Mouse (Mus musculus): ENCODE data around the gene Cttnbp2. TPM values are rescaled to one million over a fixed set of nuclear protein-coding genes. Genes with fewer than 3 reads are reported as not detected.
"Not testable (repeated sequence)": the region's sequence is repeated elsewhere in the genome, so short reads cannot be mapped to it uniquely, and the experiment has no call there.

The Cttnbp2 gene
- polyA plus RNA-seq, 1 experiment from 2014 or later = 6.3 TPM

DNA sequence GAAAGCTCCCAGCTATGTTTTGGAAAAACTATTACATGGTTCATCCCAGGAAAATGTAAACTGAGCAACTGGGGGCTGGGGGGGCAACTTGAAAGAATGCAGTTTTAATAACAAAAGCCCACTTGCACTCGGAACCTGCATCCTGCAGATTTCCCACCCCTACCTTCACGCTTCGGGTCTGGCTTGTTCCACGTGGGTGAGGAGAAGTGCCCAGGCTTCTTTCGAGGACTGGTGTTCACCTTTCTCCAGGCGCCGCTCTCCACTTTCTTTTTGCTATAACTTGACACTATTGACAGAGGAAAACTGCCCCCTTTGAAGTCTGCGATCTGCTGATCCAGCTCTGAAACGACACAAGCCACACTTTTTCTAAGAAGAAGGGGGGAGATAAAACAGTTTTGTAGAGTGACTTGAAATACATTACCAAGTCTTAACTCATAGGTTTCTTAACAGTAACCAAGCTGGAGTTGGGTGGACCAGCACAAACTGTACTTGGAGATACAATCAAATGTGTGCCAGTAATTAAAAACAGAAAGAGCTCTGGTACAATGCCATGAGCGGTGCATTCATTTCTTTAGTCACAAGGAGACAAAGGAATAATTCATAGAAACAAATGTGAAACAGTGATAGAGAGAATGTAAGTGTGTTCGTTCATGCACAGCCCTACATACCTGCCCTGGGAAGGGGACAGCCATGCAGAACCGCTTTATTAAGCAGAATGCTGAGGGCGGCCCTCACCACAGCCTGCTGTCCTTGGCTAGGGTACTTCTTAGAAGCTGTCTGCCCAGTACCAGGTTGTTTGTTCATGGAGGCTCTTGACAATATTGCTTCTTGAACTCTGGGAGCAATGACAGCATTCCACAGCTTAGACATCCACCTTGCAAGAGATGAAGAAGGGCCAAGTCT is 134.1 kb downstream of the Cttnbp2 start:
- Histone ChIP-seq H3K36me3 (ENCODE audit: control insufficient read depth, insufficient read depth) (no peaks in the 10 kb centered on the region), H3K4me3 (ENCODE audit: low read depth, low read length) (no peak overlapping the region), H3K4me2 (replicated peaks; ENCODE audit: low read depth) (no peak overlapping the region), H3K9me3 (ENCODE audit: control insufficient read depth) (no peaks in the 10 kb centered on the region), H3K27me3 (replicated peaks; ENCODE audit: control insufficient read depth, insufficient read depth, low read length) (no peaks in the 10 kb centered on the region), H3K27ac (ENCODE audit: low read depth, low read length) (no peak overlapping the region), H3K9ac (ENCODE audit: low read depth, low read length) (no peak overlapping the region), H3K4me1 (replicated peaks; ENCODE audit: control insufficient read depth, insufficient read depth, low read length) (no peaks in the 10 kb centered on the region)
- 81% methylated on average over 13 of the region's 13 CpGs for WGBS
- ATAC-seq = no peak
- no peak for TF ChIP-seq CTCF (IDR thresholded peaks at IDR 0.05; ENCODE audit: low read depth)

DNA sequence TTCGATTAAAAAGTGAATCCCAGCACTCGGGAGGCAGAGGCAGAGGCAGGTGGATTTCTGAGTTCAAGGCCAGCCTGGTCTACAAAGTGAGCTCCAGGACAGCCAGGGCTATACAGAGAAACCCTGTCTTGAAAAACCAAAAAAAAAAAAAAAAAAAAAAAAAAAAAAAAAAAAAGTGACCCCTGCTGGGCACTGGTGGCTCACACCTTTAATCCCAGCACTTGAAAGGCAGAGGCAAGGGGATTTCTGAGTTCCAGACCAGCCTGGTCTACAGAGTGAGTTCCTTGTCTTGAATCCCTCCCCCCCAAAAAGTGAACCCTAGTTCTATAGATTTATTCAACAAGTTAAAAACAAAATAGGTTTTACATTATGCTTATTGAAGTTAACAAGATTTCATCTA is 136.9 kb downstream of the Cttnbp2 start:
- 83% methylated on average over 2 of the region's 2 CpGs for WGBS
- not testable (repeated sequence) for H3K27me3 ChIP-seq (replicated peaks; ENCODE audit: control insufficient read depth, insufficient read depth, low read length); ATAC-seq; H3K36me3 ChIP-seq (ENCODE audit: control insufficient read depth, insufficient read depth); H3K9me3 ChIP-seq (ENCODE audit: control insufficient read depth); H3K4me1 ChIP-seq (replicated peaks; ENCODE audit: control insufficient read depth, insufficient read depth, low read length); H3K4me3 ChIP-seq (ENCODE audit: low read depth, low read length); H3K4me2 ChIP-seq (replicated peaks; ENCODE audit: low read depth); H3K9ac ChIP-seq (ENCODE audit: low read depth, low read length); H3K27ac ChIP-seq (ENCODE audit: low read depth, low read length)

GRCm38 (mm10) chr6:18374744-18375143 is 139.9 kb downstream of the Cttnbp2 start:
- Histone ChIP-seq H3K9ac (ENCODE audit: low read depth, low read length) (no peak overlapping the region), H3K4me3 (ENCODE audit: low read depth, low read length) (no peak overlapping the region), H3K27ac (ENCODE audit: low read depth, low read length) (no peak overlapping the region), H3K27me3 (replicated peaks; ENCODE audit: control insufficient read depth, insufficient read depth, low read length) (no peaks in the 10 kb centered on the region), H3K4me2 (replicated peaks; ENCODE audit: low read depth) (no peak overlapping the region), H3K36me3 (ENCODE audit: control insufficient read depth, insufficient read depth) (no peaks in the 10 kb centered on the region), H3K9me3 (ENCODE audit: control insufficient read depth) (no peaks in the 10 kb centered on the region), H3K4me1 (replicated peaks; ENCODE audit: control insufficient read depth, insufficient read depth, low read length) (no peaks in the 10 kb centered on the region)
- no peak for TF ChIP-seq CTCF (IDR thresholded peaks at IDR 0.05; ENCODE audit: low read depth)
- no peak for ATAC-seq
- WGBS = 62% methylated on average over 4 of the region's 4 CpGs

GRCm38 (mm10) chr6:18373652-18374051 is 141.0 kb downstream of the Cttnbp2 start:
- no peaks in the 10 kb centered on the region for H3K27me3 ChIP-seq (replicated peaks; ENCODE audit: control insufficient read depth, insufficient read depth, low read length)
- no peak for TF ChIP-seq CTCF (IDR thresholded peaks at IDR 0.05; ENCODE audit: low read depth)
- 83% methylated on average over 1 of the region's 1 CpGs for WGBS
- H3K36me3 ChIP-seq (ENCODE audit: control insufficient read depth, insufficient read depth) = no peaks in the 10 kb centered on the region
- H3K27ac ChIP-seq (ENCODE audit: low read depth, low read length) = no peak overlapping the region
- no peak overlapping the region for H3K4me3 ChIP-seq (ENCODE audit: low read depth, low read length)
- ATAC-seq = no peak
- no peak overlapping the region for H3K9ac ChIP-seq (ENCODE audit: low read depth, low read length)
- H3K4me2 ChIP-seq (replicated peaks; ENCODE audit: low read depth) = no peak overlapping the region
- H3K9me3 ChIP-seq (ENCODE audit: control insufficient read depth) = no peaks in the 10 kb centered on the region
- no peaks in the 10 kb centered on the region for H3K4me1 ChIP-seq (replicated peaks; ENCODE audit: control insufficient read depth, insufficient read depth, low read length)

- H3K4me3 ChIP-seq (ENCODE audit: low read depth, low read length) = no peak overlapping the region
- no peaks in the 10 kb centered on the region for H3K4me1 ChIP-seq (replicated peaks; ENCODE audit: control insufficient read depth, insufficient read depth, low read length)
- H3K9me3 ChIP-seq (ENCODE audit: control insufficient read depth) = no peaks in the 10 kb centered on the region
- no peak overlapping the region for H3K9ac ChIP-seq (ENCODE audit: low read depth, low read length)
- H3K36me3 ChIP-seq (ENCODE audit: control insufficient read depth, insufficient read depth) = no peaks in the 10 kb centered on the region
- H3K4me2 ChIP-seq (replicated peaks; ENCODE audit: low read depth) = no peak overlapping the region
- H3K27ac ChIP-seq (ENCODE audit: low read depth, low read length) = no peak overlapping the region
- peak; percentile 98 for ATAC-seq
- H3K27me3 ChIP-seq (replicated peaks; ENCODE audit: control insufficient read depth, insufficient read depth, low read length) = no peaks in the 10 kb centered on the region
- 23% methylated on average over 7 of the region's 7 CpGs for WGBS
- TF ChIP-seq CTCF (IDR thresholded peaks at IDR 0.05; ENCODE audit: low read depth) = peak; percentile 91
Observed at GRCm38 (mm10) chr6:18372447-18373228, 142.0 kb downstream of the Cttnbp2 start.

GRCm38 (mm10) chr6:18369723-18370122 is 144.9 kb downstream of the Cttnbp2 start:
- H3K9ac ChIP-seq (ENCODE audit: low read depth, low read length) = no peak overlapping the region
- no peaks in the 10 kb centered on the region for H3K36me3 ChIP-seq (ENCODE audit: control insufficient read depth, insufficient read depth)
- H3K27ac ChIP-seq (ENCODE audit: low read depth, low read length) = no peak overlapping the region
- 78% methylated on average over 4 of the region's 4 CpGs for WGBS
- no peak overlapping the region for H3K4me2 ChIP-seq (replicated peaks; ENCODE audit: low read depth)
- H3K27me3 ChIP-seq (replicated peaks; ENCODE audit: control insufficient read depth, insufficient read depth, low read length) = no peaks in the 10 kb centered on the region
- no peak for ATAC-seq
- H3K4me3 ChIP-seq (ENCODE audit: low read depth, low read length) = no peak overlapping the region
- no peaks in the 10 kb centered on the region for H3K9me3 ChIP-seq (ENCODE audit: control insufficient read depth)
- no peaks in the 10 kb centered on the region for H3K4me1 ChIP-seq (replicated peaks; ENCODE audit: control insufficient read depth, insufficient read depth, low read length)
- TF ChIP-seq CTCF (IDR thresholded peaks at IDR 0.05; ENCODE audit: low read depth) = no peak

All from intestine, postnatal 0 days (tissue).